Mouse (Mus musculus) ovary, adult 18-20 months (tissue): ENCODE data around the gene Olfr1122.
"Not testable (repeated sequence)": the region's sequence is repeated elsewhere in the genome, so short reads cannot be mapped to it uniquely, and the experiment has no call there.

ENCODE experiments used
- DNase-seq: peaks from one replicate; pipeline ENCODE4 v3.0.0; 2022; ENCODE audit warnings: low spot score, mixed read lengths

Gene Olfr1122

GRCm38 (mm10) chr2:87385549-87385948 is at the start of gene Olfr1122:
Gene Olfr1122 (plus strand): TSS chr2:87385849.
- DNase-seq = no peak

GRCm38 (mm10) chr2:87354515-87354914 is 31.1 kb upstream of the Olfr1122 start, which contains the start of gene Olfr1120:
Gene Olfr1120 (plus strand): TSS chr2:87354815.
- DNase-seq = no peak

GRCm38 (mm10) chr2:87360121-87360520 is 25.5 kb upstream of the Olfr1122 start:
- not testable (repeated sequence) for DNase-seq

GRCm38 (mm10) chr2:87369595-87369994 is 16.1 kb upstream of the Olfr1122 start, which contains the start of gene Olfr1121:
Gene Olfr1121 (plus strand): TSS chr2:87369895.
- DNase-seq = no peak

- no peak for DNase-seq
Observed at GRCm38 (mm10) chr2:87371726-87372125, 13.9 kb upstream of the Olfr1122 start.

- no peak for DNase-seq
Observed at GRCm38 (mm10) chr2:87383935-87384334, 1.7 kb upstream of the Olfr1122 start.

GRCm38 (mm10) chr2:87393605-87394004 is 8.0 kb downstream of the Olfr1122 start:
- DNase-seq = not testable (repeated sequence)

- DNase-seq = not testable (repeated sequence)
Observed at GRCm38 (mm10) chr2:87394686-87395085, 9.0 kb downstream of the Olfr1122 start.

GRCm38 (mm10) chr2:87416335-87416734 is 30.7 kb downstream of the Olfr1122 start, which contains the start of gene Olfr1123:
Gene Olfr1123 (plus strand): TSS chr2:87416635.
- no peak for DNase-seq

- no peak for DNase-seq
Observed at GRCm38 (mm10) chr2:87429975-87430374, 44.3 kb downstream of the Olfr1122 start, which contains the start of gene Olfr1124. Gene Olfr1124 (plus strand): TSS chr2:87430275.

GRCm38 (mm10) chr2:87437731-87438130 is 52.1 kb downstream of the Olfr1122 start:
- DNase-seq = no peak
